Mouse (Mus musculus) stomach, postnatal 0 days (tissue): ENCODE data around the gene Sox13. TPM values are rescaled to one million over a fixed set of nuclear protein-coding genes. Genes with fewer than 3 reads are reported as not detected.

Experiments
- ATAC-seq: fragments of 200-750 bp; cut with Nextera tagmentation; 2 replicates; pipeline ENCODE4 v1.8.0; 2017; ENCODE audit not compliant: low FRiP score, low TSS enrichment
- DNase-seq: peaks from one replicate; pipeline ENCODE4 v3.0.0-alpha.2; 2016; ENCODE audit warnings: low spot score
- H3K27ac ChIP-seq: fragments of 300-500 bp; sonication (generic); replicated peaks from 2 replicates; pipeline ENCODE4 v1.5.1; 2014; ENCODE audit warnings: mild to moderate bottlenecking, control low read depth
- H3K27me3 ChIP-seq: fragments of 300-500 bp; sonication (generic); 2 replicates; pipeline ENCODE4 v1.6.1; 2014; ENCODE audit warnings: low read length; ENCODE audit not compliant: control insufficient read depth, insufficient read depth
- H3K36me3 ChIP-seq: fragments of 300-500 bp; sonication (generic); 2 replicates; pipeline ENCODE4 v1.6.1; 2014; ENCODE audit warnings: low read length, mixed read lengths; ENCODE audit not compliant: control insufficient read depth, insufficient read depth
- H3K4me1 ChIP-seq: fragments of 300-500 bp; sonication (generic); replicated peaks from 2 replicates; pipeline ENCODE4 v1.6.1; 2014; ENCODE audit warnings: antibody characterized with exemption; ENCODE audit not compliant: control insufficient read depth, insufficient read depth
- H3K4me2 ChIP-seq: fragments of 300-500 bp; sonication (generic); replicated peaks from 2 replicates; pipeline ENCODE4 v1.6.1; 2014; ENCODE audit warnings: low read depth, mild to moderate bottlenecking, control low read depth, moderate library complexity
- H3K4me3 ChIP-seq: fragments of 300-500 bp; sonication (generic); 2 replicates; pipeline ENCODE4 v1.5.1; 2014; ENCODE audit warnings: low read depth, low read length, control low read depth
- H3K9ac ChIP-seq: fragments of 300-500 bp; sonication (generic); 2 replicates; pipeline ENCODE4 v1.6.1; 2014; ENCODE audit warnings: mild to moderate bottlenecking, low read length, control low read depth, mixed read lengths
- H3K9me3 ChIP-seq: fragments of 300-500 bp; sonication (generic); 2 replicates; pipeline ENCODE4 v1.6.1; 2016; ENCODE audit warnings: low read length; ENCODE audit not compliant: control insufficient read depth
- CTCF ChIP-seq: IDR thresholded peaks from 2 replicates; pipeline ENCODE4 v1.5.1; 2016; ENCODE audit warnings: antibody characterized with exemption, low read depth, mild to moderate bottlenecking, moderate library complexity
- EP300 ChIP-seq: optimal IDR thresholded peaks from 2 replicates; pipeline ENCODE3; 2016; ENCODE audit warnings: antibody characterized with exemption
- WGBS: fragments of 180-500 bp; shearing (Covaris S2); extraction: QIAGEN DNeasy Blood & Tissue Kit; methylation state at CpG from one replicate; pipeline ENCODE4 v1.1.7; 2014; 5-methylcytosine and 5-hydroxymethylcytosine counted together
- polyA plus RNA-seq: library from polyadenylated mRNA; unstranded; fragments of >200 nt; fragmentation: Nextera tagmentation; extraction: Ambion mirVana; gene quantifications from 2 replicates; pipeline ENCODE4 v1.2.1, GENCODE M21; 2015

Sox13 gene
- polyA plus RNA-seq, 1 experiment from 2014 or later, result 3.7 TPM

DNA sequence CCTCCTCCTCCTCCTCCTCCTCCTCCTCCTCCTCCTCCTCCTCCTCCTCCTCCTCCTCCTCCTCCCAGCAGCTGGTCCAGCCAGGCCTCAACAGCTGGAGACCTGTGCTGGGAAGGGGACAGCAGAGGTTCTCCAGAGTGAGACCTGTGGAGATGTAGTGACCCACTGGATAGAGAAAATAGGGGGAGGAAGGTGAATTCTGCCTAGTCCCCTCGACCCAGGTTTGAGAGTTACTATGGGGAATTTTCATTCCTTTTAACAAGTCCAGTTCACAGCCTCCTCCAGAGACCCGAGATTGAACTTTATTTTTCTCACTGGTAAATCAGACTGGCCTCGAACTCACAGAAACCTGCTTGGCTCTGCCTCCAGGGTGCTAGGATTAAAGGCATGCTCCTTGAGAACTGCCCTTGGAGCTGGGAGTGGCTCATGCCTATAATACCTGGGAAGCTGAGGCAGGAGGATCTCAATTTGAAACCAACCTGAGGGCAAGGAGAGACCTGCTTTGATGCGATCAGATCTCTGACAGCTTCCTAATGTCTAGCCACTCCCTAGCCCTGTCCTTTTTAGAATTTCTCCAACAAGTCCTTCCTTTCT lies 467 bp upstream of the Sox13 start:
- Histone ChIP-seq H3K4me2 (peak overlapping the region; percentile 5; the same call in 1 of the 2 replicates), H3K27ac (no peak overlapping the region), H3K27me3 (no peaks in the 10 kb centered on the region), H3K36me3 (no peaks in the 10 kb centered on the region), H3K9me3 (no peaks in the 10 kb centered on the region), H3K4me1 (no peaks in the 10 kb centered on the region), H3K9ac (no peak overlapping the region), H3K4me3 (no peak overlapping the region)
- no peak for TF ChIP-seq EP300
- TF ChIP-seq CTCF, result no peak; the same call in 1 of the 2 replicates
- ATAC-seq (0 out of 2 replicates have a peak, but pooled peaks have one; percentile 8), DNase-seq (no peak)
- WGBS, result 58% methylated on average over 4 of the region's 4 CpGs

DNA sequence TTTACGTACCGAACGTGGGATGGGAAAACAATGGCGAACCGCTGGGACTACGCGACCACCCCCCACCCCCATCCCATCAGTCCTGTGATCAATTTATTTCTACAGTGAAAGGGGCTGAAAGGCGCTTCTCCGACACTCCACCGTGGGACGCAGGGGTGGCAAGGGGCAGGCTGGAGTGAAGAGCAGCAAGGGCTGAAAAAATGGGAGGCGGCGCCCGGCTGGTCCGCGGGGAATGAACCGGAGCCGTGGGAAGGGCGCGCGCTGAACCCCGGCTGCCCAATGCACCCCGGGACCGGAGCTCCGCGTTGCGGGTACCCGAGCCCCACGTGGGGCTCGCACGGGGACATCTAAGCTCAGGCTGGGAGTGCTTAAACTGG lies 1.0 kb downstream of the Sox13 start:
- H3K27me3 ChIP-seq, result no peaks in the 10 kb centered on the region
- peak overlapping the region; percentile 80 for H3K9ac ChIP-seq
- ATAC-seq (no peak), DNase-seq (peak; percentile 46)
- peaks cover 8% of the 10 kb centered on the region for H3K4me1 ChIP-seq
- H3K4me3 ChIP-seq, result peak overlapping the region; percentile 75
- TF ChIP-seq EP300, result no peak
- TF ChIP-seq CTCF, result no peak
- no peaks in the 10 kb centered on the region for H3K36me3 ChIP-seq
- H3K4me2 ChIP-seq, result peak overlapping the region; percentile 98
- no peaks in the 10 kb centered on the region for H3K9me3 ChIP-seq
- WGBS, result under 1% methylated on average over 31 of the region's 31 CpGs
- H3K27ac ChIP-seq, result peak overlapping the region; percentile 92

DNA sequence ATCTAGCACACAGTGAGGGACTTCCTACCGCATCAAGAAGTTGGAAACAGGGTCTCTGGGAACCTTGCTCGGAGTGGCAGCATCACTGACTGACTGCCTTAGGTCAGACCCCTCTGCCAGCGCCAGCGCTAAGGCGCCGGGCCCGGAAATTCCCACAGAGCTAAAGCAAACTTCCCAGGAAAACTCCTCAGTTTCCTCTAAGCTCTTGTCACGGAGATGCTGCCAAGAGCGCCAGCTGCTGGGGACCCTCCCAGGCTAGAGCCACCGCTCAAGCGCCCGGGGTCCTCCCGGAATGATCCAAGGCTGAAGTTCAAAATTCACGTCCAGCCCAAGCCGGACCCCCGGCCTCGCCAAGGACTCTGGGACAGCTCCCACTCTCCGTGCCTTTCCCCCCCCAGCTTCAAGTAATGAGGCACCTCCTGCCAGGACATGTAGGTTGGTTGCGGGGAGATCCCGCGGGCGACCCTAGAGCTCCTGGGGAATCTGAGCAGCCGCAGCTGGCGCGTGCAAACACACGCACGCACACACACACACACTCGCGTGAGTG lies 1.5 kb downstream of the Sox13 start:
- Histone ChIP-seq H3K4me3 (peak overlapping the region; percentile 75), H3K9ac (peak overlapping the region; percentile 80), H3K4me2 (peak overlapping the region; percentile 98), H3K36me3 (no peaks in the 10 kb centered on the region), H3K27ac (peak overlapping the region; percentile 92), H3K4me1 (peaks cover 8% of the 10 kb centered on the region), H3K9me3 (no peaks in the 10 kb centered on the region), H3K27me3 (no peaks in the 10 kb centered on the region)
- DNase-seq (peak; percentile 37), ATAC-seq (no peak)
- TF ChIP-seq CTCF, result peak; percentile 10; the same call in 1 of the 2 replicates
- TF ChIP-seq EP300, result no peak
- 2% methylated on average over 29 of the region's 29 CpGs for WGBS

DNA sequence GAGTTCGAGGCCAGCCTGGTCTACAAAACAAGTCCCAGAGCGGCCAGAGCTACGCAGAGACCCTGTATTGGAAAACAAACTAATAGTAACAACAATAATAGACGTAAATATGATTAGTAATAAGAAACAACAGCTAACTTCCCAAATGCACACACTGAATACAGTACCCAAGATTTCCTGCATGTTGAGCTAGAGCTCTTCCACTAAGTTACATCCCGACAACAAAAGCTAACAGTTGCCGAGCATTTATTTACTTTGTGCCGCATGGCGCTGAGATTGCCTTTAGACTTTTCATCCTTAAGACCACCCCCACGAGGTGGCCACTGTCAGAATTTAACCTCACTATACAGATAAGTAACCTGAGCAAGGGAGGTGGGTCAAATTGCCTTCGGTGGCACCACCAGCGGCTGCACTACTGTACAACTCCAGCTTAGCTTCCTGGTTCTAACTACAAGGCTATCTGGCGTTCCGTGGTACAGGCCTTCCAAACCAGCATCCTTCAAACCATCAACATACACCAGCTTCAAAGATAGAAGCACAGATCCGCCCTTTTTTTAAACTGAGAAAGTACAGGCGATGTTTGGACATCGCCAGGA lies 2.1 kb downstream of the Sox13 start:
- DNase-seq (no peak), ATAC-seq (no peak)
- no peaks in the 10 kb centered on the region for H3K27me3 ChIP-seq
- WGBS, result 45% methylated on average over 16 of the region's 16 CpGs
- H3K4me3 ChIP-seq, result peak overlapping the region; percentile 75
- TF ChIP-seq CTCF, result peak; percentile 57
- TF ChIP-seq EP300, result no peak
- H3K4me2 ChIP-seq, result peak overlapping the region; percentile 98
- H3K36me3 ChIP-seq, result no peaks in the 10 kb centered on the region
- H3K9ac ChIP-seq, result peak overlapping the region; percentile 80
- H3K27ac ChIP-seq, result peak overlapping the region; percentile 92; the same call in 1 of the 2 replicates
- H3K9me3 ChIP-seq, result no peaks in the 10 kb centered on the region
- H3K4me1 ChIP-seq, result peaks cover 11% of the 10 kb centered on the region

DNA sequence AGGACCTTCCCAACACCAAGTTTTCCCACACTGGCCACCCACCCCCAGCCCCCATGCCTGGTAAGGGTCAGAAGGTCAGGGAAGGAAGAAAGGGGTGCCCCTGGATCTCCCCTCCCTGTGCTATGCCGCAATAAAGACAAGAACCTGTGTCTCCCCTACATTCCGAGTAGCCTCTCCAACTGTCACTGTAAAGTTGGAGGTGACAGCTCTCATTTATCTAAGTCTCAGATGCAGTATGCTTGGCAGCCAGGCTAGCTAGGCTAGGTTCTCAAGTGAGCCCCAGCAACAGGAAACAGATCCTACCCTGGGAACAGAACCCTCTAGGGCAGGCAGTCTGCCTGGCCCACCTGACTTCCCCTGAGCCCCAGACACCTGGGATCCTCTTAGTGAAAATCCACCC lies 3.1 kb downstream of the Sox13 start:
- DNase-seq (no peak), ATAC-seq (no peak)
- H3K9me3 ChIP-seq, result no peaks in the 10 kb centered on the region
- peaks cover 11% of the 10 kb centered on the region for H3K4me1 ChIP-seq
- H3K9ac ChIP-seq, result peak overlapping the region; percentile 23; the same call in 1 of the 2 replicates
- no peaks in the 10 kb centered on the region for H3K27me3 ChIP-seq
- WGBS, result 65% methylated on average over 2 of the region's 2 CpGs
- peak overlapping the region; percentile 20; the same call in 1 of the 2 replicates for H3K4me2 ChIP-seq
- H3K4me3 ChIP-seq, result no peak overlapping the region
- TF ChIP-seq CTCF, result no peak
- TF ChIP-seq EP300, result no peak
- no peaks in the 10 kb centered on the region for H3K36me3 ChIP-seq
- H3K27ac ChIP-seq, result no peak overlapping the region

DNA sequence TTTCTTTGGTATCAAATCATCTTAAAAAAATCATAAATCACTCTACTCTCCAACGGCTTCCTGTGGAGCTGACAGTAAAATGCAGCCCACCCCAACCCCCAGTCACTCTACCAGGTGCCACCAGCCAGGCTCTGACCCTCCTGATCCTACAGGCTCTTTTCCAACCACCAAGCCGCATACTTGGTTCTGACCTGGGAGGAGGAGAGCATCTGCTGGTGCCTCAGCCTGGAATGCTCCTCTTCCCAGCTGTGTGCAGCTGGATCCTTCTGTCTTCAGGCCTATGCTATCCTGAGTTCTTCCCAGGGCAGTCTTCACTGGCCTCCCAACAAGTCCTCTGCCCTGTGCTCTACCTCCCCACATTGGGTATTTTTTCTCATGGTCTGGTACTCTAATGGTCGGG lies 3.7 kb downstream of the Sox13 start:
- WGBS, result 44% methylated on average over 3 of the region's 3 CpGs
- Histone ChIP-seq H3K9ac (no peak overlapping the region), H3K4me2 (no peak overlapping the region), H3K27me3 (no peaks in the 10 kb centered on the region), H3K9me3 (no peaks in the 10 kb centered on the region), H3K36me3 (no peaks in the 10 kb centered on the region), H3K4me1 (peaks cover 11% of the 10 kb centered on the region), H3K27ac (no peak overlapping the region), H3K4me3 (no peak overlapping the region)
- DNase-seq (no peak), ATAC-seq (no peak)
- TF ChIP-seq CTCF (no peak), EP300 (no peak)
